Mouse (Mus musculus): ENCODE measurements around the gene Ppard.

Ppard gene

GRCm38 (mm10) chr17:28223561-28224391 is 8.7 kb upstream of the Ppard start:
- peak; percentile 96 for DNase-seq (ENCODE audit: low spot score)

DNA sequence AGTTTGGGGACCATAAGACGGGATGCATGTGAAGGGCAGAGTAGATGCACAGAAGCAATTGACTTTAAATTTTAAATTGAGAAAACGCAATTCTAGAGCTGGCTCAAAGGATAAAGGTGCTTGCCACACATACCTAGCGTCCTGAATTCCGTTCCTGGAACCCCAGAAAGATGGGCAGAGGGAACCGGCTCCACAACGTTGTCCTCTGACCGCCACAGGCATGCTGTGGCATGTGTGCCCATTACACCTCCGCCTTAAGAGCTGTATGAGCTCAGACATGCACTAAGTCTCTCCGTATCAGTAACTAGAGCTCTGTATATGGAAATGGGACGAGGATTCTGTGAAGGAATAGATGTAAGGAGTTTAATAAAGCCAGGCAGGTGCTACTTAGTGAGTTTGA is 7.9 kb upstream of the Ppard start:
- DNase-seq (ENCODE audit: low spot score): peak; percentile 73

DNA sequence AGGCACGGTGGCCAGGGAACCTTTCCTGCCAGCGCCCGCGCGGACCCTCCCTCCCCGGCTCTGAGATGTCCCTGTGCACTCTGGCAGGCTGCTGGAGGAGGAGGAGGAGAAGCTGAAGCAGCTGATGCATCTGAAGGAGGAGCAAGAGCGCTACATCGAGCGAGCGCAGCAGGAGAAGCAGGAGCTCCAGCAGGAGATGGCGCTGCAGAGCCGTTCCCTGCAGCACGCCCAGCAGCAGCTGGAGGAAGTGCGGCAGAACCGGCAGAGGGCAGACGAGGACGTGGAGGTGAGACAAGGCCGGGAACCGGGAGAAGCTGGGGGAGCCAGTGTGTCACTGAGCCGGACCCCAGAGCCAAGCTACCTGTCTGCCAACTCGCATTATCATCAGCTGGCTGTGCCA is 6.5 kb upstream of the Ppard start:
- peak; percentile 94 for DNase-seq (ENCODE audit: low spot score)

DNA sequence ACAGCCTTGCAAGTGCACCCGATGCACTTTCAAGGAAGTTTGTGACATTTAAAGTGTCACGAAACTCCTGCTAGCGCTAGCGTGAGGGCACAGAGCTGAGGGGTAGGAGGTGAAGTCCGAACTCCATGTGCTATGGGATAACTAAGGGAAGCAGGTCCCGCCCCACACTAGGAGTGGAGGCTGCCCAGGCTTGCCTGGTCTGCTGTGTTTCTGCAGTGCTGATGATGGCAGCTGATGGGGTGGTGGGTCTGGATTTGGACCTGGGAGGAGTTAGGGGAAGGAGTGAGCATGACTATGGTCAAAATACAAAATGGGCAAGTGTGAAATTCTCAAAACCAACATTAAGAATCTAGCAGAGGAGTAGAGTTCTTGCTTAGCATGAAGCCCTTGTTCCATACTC is 2.0 kb upstream of the Ppard start:
- no peak for DNase-seq (ENCODE audit: low spot score)

DNA sequence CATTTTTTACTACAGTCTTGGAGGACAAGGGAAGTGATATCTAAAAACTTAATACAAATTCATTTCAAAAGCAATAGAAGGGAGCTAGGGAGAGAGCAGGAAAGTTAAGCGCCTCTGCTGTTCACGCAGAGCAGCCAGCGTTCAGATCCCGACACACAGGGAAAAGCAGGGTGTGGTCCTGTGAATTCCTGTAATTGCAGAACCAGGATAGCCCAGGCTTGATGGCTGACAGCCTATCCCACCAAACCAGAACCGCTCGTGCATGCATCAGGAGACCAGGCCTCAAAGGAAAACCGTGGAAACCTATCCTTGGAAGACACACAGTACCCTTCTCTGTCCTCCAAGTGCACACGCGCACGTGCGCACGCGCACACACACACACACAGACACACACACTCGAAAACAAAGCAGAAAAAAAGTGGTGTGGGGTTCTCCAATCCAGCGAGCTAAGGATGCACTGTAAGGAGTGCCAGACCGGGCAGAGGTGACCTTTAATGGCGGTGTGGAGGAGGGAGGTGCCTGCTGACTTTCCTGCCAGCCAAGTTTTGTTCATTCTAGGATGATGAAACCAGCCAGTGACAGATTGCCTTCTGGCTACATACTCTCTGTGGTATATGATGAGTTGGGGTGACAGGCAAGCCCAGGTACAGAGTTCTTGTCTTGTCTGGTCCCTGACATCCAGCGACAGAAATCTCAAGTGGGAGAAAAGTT is 1.3 kb upstream of the Ppard start:
- DNase-seq (ENCODE audit: low spot score): no peak

DNA sequence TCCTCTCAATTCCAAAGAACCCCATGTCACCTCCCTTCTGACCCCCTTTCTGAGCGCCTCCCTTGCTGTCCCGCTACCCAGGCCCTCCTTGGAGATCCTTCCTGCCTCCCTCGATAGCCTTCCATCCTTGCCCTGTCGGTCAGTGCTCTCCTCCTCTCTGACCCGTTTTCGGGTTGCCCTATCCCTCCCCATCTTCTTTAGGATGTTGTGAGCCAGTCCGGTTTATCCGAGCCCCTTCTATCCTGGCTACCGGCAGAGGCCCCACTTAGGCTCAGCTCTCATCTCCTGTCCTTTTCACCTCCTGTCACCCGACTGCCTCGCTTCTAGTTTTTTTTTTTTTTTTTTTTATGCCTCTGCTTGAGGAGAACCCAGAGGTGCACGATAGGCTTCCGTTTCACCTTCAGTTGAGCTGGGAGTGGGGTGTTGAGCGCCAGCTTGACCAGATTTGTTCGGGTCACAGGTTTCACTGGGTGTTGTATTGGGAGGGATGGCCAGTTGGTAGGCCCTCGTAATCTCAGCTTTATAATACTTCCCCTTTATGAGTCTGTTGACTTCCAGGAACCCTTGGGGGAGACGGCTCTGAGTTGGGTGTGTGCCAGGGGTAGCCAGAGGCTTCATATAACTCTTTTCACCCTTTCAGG is 711 bp downstream of the Ppard start:
- peak; percentile 53 for DNase-seq (ENCODE audit: low spot score)

- no peak for DNase-seq (ENCODE audit: low spot score)
These were observed 2.1 kb downstream of the Ppard start for GRCm38 (mm10) chr17:28234641-28235040.

DNA sequence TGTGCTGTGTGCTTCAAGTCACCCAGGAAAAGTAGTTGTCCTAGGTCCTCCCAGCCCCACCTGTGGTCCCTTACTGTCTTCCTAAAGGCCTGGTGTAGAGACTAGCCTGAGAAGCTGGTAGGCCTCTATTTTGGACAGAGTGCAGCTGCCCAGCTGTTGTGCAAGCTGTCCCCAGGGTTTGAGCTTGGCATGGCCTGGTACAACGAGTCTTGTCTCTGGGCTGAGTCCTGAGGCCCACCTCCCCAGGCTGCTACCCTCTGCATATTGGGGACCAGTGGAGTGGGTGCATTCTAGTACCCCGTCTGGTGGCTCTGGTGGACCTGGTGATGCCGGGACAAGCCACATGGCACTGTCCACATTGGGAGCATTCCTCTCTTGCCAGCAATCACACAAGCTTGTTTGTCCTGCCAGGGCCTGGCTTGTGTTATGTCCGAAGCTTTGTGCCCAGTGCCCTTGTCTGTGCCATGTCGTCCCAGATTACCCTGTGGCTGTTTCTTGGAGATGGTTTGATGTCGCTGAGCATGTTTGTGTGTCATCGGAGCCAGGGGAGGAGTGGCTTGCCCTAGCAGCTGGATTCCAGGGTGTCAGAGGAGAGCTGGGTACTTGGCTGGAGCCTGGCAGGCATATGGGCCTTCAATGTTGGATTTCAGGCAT is 3.6 kb downstream of the Ppard start:
- no peak for DNase-seq (ENCODE audit: low spot score)

GRCm38 (mm10) chr17:28236636-28237015 is 4.1 kb downstream of the Ppard start:
- DNase-seq (ENCODE audit: low spot score): no peak

DNA sequence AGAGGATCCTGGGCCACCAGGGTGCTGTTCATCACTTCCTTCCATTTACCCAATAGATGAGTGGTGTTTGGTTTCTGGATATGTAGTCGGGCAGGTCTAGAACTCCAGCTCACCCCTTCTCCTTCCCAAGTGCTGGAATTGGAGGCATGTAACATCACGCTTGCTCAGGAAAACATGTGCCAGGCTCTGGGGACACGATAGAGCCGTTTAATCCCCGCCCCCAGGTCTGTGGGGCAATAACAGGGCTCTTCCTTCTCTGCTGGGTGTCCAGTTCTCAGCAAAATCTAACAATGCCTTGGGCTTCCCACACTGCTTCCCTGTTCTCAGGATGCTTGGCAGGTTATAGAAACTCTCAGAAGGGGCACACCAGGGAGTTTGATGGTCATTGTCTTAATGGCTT is 4.9 kb downstream of the Ppard start:
- DNase-seq (ENCODE audit: low spot score): no peak

- DNase-seq (ENCODE audit: low spot score): no peak
These were observed 5.4 kb downstream of the Ppard start for GRCm38 (mm10) chr17:28237874-28238273.

GRCm38 (mm10) chr17:28240846-28241245 is 8.3 kb downstream of the Ppard start:
- DNase-seq (ENCODE audit: low spot score): no peak

- no peak for DNase-seq (ENCODE audit: low spot score)
These were observed 9.8 kb downstream of the Ppard start for GRCm38 (mm10) chr17:28242296-28242695.

GRCm38 (mm10) chr17:28244214-28244613 is 11.7 kb downstream of the Ppard start:
- DNase-seq (ENCODE audit: low spot score): no peak

GRCm38 (mm10) chr17:28244714-28245113 is 12.2 kb downstream of the Ppard start:
- no peak for DNase-seq (ENCODE audit: low spot score)

DNA sequence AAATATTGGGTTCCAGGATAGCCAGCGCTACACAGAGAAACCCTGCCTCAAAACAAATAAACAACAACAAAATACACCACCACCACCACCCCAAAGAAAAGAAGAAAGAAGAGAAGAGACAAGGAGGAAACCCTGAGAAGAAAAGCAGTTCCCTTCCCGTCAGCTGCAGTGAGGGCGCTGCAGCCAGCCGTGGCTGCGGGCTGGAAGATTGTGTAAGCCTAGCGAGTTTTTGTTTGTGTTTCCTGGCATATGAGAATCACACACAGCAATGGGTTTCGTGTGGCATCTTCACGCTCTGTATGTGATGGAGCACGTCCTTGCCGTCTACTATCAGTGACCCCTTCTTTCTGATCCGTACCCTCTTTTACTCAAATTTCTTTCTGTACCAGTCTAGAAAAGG is 14.1 kb downstream of the Ppard start:
- DNase-seq (ENCODE audit: low spot score): no peak

- DNase-seq (ENCODE audit: low spot score): no peak
These were observed 15.1 kb downstream of the Ppard start for GRCm38 (mm10) chr17:28247613-28248012.

DNA sequence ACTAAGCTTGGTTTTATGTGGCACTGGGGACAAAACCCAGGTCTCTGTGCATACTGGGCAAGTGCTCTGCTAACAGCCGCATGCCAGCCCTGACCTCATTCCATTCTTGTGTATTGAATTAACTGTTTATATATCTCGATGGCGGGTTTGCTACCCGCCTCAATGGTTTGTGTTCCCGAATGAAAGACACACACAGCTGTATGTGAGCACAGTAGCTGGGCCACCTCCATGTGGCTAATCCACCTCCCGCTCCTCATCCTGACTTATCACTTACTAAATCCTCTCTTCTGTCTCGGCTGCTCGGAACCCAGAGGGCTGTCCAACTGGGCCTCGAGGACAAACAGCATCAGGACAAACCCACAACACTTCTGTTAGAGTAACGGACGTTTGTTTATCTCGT is 16.6 kb downstream of the Ppard start:
- DNase-seq (ENCODE audit: low spot score): no peak

DNA sequence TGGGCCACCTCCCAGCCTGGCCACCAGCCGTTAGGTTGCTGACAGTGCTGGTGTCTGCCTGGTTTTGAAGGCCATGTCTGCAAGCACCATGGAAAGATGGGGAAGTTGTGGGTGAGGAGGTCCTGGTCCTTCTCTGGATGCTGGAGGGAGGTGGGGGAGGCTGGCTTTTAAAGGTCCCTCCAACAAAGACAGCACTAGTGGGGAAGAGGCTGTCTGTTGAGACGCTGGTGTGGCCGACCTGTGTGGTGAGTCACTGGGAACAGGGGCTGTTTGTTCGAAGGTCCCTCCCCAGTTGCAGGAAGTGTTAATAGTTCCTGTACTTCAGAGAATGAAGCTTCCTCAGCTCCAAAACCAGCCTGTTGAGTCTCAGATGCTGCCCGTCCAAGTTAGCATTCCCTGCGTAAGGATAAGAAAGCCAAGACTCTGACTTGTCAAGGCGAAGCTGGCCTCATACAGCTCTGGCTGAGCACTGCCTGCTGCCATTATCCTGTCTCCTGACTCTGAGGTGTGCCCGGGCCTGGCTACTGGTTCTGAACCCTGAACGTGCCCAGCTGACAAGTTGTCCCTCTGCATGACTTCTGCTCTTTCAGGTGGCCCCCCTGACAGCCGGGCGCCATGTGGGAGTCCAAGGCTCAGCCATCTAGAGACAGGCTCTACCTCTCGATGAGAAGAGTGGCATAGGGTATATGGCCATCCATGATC is 19.2 kb downstream of the Ppard start:
- DNase-seq (ENCODE audit: low spot score): no peak

DNA sequence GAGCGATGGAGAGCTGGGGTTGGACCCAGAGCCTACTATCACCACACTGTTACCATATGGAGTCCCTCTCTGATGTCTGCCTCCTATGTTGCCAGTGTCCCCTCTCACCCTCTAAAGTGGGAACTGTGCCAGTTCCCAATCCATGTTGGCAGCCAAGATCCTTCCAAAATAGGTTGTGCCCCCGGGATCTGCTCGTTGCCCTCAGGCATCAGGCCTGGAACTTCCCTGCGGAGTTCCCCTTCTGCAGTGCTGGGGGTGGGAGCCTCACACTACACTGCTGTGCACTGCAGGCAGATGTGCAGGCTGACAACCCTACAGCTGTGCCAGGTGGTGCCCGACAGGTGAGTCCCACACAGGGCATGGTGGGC is 19.8 kb downstream of the Ppard start:
- DNase-seq (ENCODE audit: low spot score): no peak

- DNase-seq (ENCODE audit: low spot score): no peak
These were observed 20.7 kb downstream of the Ppard start for GRCm38 (mm10) chr17:28253216-28253615.

GRCm38 (mm10) chr17:28254804-28255203 is 22.3 kb downstream of the Ppard start:
- DNase-seq (ENCODE audit: low spot score): no peak
